Mouse (Mus musculus) embryo, embryonic 9.5 days (tissue): ENCODE data around the gene Ldhc.

Source experiments
- DNase-seq: peaks from one replicate; pipeline ENCODE4 v3.0.0-alpha.2; 2017; ENCODE audit errors: extremely low spot score

The Ldhc gene

GRCm38 (mm10) chr7:46918678-46919371 lies 57.8 kb downstream of the Ldhc start:
- DNase-seq = peak; percentile 26

- DNase-seq = peak; percentile 90
Observed at GRCm38 (mm10) chr7:46919551-46920176, 58.7 kb downstream of the Ldhc start, which contains the start of gene Tsg101. Gene Tsg101 (minus strand): TSS chr7:46919969.

- no peak for DNase-seq
Observed at GRCm38 (mm10) chr7:46922075-46922474, 61.1 kb downstream of the Ldhc start.
